Mouse (Mus musculus) forebrain, embryonic 15.5 days (tissue): ENCODE measurements around the gene Kif27. TPM values are rescaled to one million over a fixed set of nuclear protein-coding genes. Genes with fewer than 3 reads are reported as not detected.
A peak's percentile ranks its signal among the peaks of the same experiment; 100 is the strongest.
"Not testable (repeated sequence)": the region's sequence is repeated elsewhere in the genome, so short reads cannot be mapped to it uniquely, and the experiment has no call there.

Experiments
- ATAC-seq: fragments of 200-750 bp; cut with Nextera tagmentation; replicated peaks from 2 replicates; pipeline ENCODE4 v1.8.0; 2017; ENCODE audit warnings: mild to moderate bottlenecking, moderate TSS enrichment, moderate library complexity
- H3K27ac ChIP-seq: fragments of 300-500 bp; sonication (generic); replicated peaks from 2 replicates; pipeline ENCODE4 v1.5.1; 2015; ENCODE audit warnings: mild to moderate bottlenecking, inconsistent platforms
- H3K27me3 ChIP-seq: fragments of 300-500 bp; sonication (generic); 2 replicates; pipeline ENCODE4 v1.6.1; 2015; ENCODE audit warnings: inconsistent platforms
- H3K36me3 ChIP-seq: fragments of 300-500 bp; sonication (generic); 2 replicates; pipeline ENCODE4 v1.6.1; 2015; ENCODE audit warnings: mild to moderate bottlenecking, inconsistent platforms
- H3K4me1 ChIP-seq: fragments of 300-500 bp; sonication (generic); 2 replicates; pipeline ENCODE4 v1.6.1; 2015; ENCODE audit warnings: inconsistent platforms
- H3K4me2 ChIP-seq: fragments of 300-500 bp; sonication (generic); replicated peaks from 2 replicates; pipeline ENCODE4 v1.6.1; 2015; ENCODE audit warnings: mild to moderate bottlenecking, inconsistent platforms
- H3K4me3 ChIP-seq: fragments of 300-500 bp; sonication (generic); 2 replicates; pipeline ENCODE4 v1.5.1; 2015; ENCODE audit warnings: mild to moderate bottlenecking, inconsistent platforms
- H3K9ac ChIP-seq: fragments of 300-500 bp; sonication (generic); replicated peaks from 2 replicates; pipeline ENCODE4 v1.6.1; 2015; ENCODE audit warnings: mild to moderate bottlenecking, inconsistent platforms
- H3K9me3 ChIP-seq: fragments of 300-500 bp; sonication (generic); 2 replicates; pipeline ENCODE4 v1.6.1; 2016; ENCODE audit warnings: inconsistent platforms
- WGBS: fragments of 180-500 bp; shearing (Covaris S2); methylation state at CpG from one replicate; pipeline ENCODE4 v1.1.7; 2015; ENCODE audit warnings: mixed read lengths; 5-methylcytosine and 5-hydroxymethylcytosine counted together
- polyA plus RNA-seq: library from polyadenylated mRNA; unstranded; fragments of >200 nt; fragmentation: Nextera tagmentation; extraction: Ambion mirVana; gene quantifications from 2 replicates; pipeline ENCODE4 v1.2.1, GENCODE M21; 2015

Kif27 gene
- polyA plus RNA-seq, 1 experiment from 2014 or later, result 1.5 TPM

GRCm38 (mm10) chr13:58385547-58385920 lies 26.6 kb upstream of the Kif27 start:
- Histone ChIP-seq H3K36me3 (peaks cover 33% of the 10 kb centered on the region), H3K27me3 (no peaks in the 10 kb centered on the region), H3K9me3 (peaks cover 6% of the 10 kb centered on the region), H3K4me3 (peak overlapping the region; percentile 71), H3K9ac (peak overlapping the region; percentile 69; the same call in 1 of the 2 replicates), H3K4me2 (peak overlapping the region; percentile 88), H3K27ac (0 out of 2 replicates have a peak overlapping the region, but pooled peaks have one; percentile 31), H3K4me1 (peaks cover 13% of the 10 kb centered on the region)
- ATAC-seq, result no peak
- WGBS, result 84% methylated on average over 7 of the region's 7 CpGs

- Histone ChIP-seq H3K27me3 (no peaks in the 10 kb centered on the region), H3K4me2 (peak within 1 kb of the TSS; percentile 88), H3K36me3 (peaks cover 33% of the 10 kb centered on the region), H3K9me3 (peaks cover 12% of the 10 kb centered on the region), H3K9ac (peak within 1 kb of the TSS; percentile 69), H3K27ac (0 out of 2 replicates have a peak within 1 kb of the TSS, but pooled peaks have one; percentile 31), H3K4me3 (peak within 1 kb of the TSS; percentile 71), H3K4me1 (peaks cover 13% of the 10 kb centered on the region)
- WGBS, result 3% methylated on average over 80 of the region's 80 CpGs
- peak; percentile 77 for ATAC-seq
Observed at GRCm38 (mm10) chr13:58384779-58385546, 26.0 kb upstream of the Kif27 start, which contains the start of gene 2210016F16Rik. 2210016F16Rik (minus strand) TSS chr13:58385225.

DNA sequence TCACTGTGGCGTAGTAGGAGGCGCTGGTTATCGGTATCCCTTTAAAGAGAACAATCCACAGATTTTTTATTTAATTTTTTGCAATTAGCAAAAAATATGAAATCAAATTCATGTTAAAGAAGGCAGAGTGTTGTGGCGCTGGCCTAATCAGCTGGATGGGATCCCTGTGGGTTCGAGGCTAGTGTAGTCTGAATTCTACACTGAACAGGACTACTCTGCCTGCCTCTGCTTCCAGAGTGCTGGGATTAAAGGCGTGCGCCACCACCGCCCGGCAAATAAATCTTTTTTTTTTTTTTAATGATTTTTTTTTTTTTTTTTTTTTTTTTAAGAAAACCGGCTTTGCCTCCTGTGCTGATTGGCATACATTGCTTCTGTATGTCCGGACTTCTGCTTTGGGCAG lies 25.4 kb upstream of the Kif27 start:
- WGBS, result 42% methylated on average over 11 of the region's 11 CpGs
- Histone ChIP-seq H3K27ac (no peak overlapping the region), H3K4me2 (peak overlapping the region; percentile 88), H3K4me1 (peaks cover 13% of the 10 kb centered on the region), H3K9me3 (peaks cover 13% of the 10 kb centered on the region), H3K27me3 (no peaks in the 10 kb centered on the region), H3K36me3 (peaks cover 28% of the 10 kb centered on the region), H3K9ac (peak overlapping the region; percentile 69), H3K4me3 (peak overlapping the region; percentile 71)
- peak; percentile 66; the same call in 1 of the 2 replicates for ATAC-seq

GRCm38 (mm10) chr13:58373153-58373470 lies 14.2 kb upstream of the Kif27 start:
- H3K4me3 ChIP-seq, result no peak overlapping the region
- WGBS, result 87% methylated on average over 2 of the region's 2 CpGs
- ATAC-seq, result no peak
- no peak overlapping the region for H3K4me2 ChIP-seq
- no peak overlapping the region for H3K27ac ChIP-seq
- no peaks in the 10 kb centered on the region for H3K36me3 ChIP-seq
- H3K9ac ChIP-seq, result no peak overlapping the region
- H3K27me3 ChIP-seq, result no peaks in the 10 kb centered on the region
- H3K9me3 ChIP-seq, result no peaks in the 10 kb centered on the region
- no peaks in the 10 kb centered on the region for H3K4me1 ChIP-seq

DNA sequence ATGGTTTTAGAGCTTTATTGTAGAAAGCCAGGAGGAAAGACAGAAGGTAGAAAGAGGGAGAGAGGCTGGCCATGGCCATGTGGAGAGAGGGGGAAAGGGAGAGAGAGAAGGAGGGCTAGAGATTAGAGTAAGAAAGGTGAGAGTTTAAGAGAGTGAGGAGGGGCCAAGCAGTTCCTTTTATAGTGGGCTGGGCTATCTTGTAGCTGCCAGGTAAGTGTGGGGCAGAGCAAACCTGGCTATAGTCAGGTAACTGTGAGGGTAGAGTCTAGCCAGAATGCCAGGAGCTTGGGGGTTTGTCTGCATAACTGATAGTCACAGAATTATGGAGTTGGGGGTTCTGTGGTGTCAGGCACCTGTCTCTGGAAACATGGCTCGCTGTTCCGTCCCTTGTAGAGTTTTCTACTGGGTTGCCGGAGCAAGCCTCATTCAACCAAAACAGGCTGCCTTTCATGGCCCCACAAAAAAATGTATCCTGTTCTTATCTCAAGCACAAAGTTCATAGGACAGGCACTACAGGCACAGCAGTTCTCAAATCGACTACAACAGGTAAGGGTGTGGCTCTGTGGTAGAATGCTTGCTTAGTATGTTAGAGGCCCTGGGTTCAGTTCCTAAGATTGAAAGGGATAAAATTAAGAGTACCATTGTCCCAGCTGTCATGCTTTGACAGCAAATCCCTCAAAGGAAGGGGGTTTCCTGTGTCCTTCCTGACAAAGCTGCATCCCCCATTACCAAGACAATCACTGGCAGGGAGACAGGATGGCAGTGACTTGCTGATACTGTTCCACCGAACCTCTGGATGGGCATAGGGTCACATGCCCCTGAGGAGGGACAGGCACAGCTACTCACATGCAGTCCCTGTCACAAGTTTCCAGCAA lies 13.6 kb upstream of the Kif27 start:
- no peak overlapping the region for H3K9ac ChIP-seq
- WGBS, result 83% methylated on average over 5 of the region's 5 CpGs
- ATAC-seq, result no peak
- H3K9me3 ChIP-seq, result no peaks in the 10 kb centered on the region
- no peaks in the 10 kb centered on the region for H3K36me3 ChIP-seq
- no peak overlapping the region for H3K27ac ChIP-seq
- H3K4me1 ChIP-seq, result no peaks in the 10 kb centered on the region
- no peak overlapping the region for H3K4me3 ChIP-seq
- H3K27me3 ChIP-seq, result no peaks in the 10 kb centered on the region
- no peak overlapping the region for H3K4me2 ChIP-seq

DNA sequence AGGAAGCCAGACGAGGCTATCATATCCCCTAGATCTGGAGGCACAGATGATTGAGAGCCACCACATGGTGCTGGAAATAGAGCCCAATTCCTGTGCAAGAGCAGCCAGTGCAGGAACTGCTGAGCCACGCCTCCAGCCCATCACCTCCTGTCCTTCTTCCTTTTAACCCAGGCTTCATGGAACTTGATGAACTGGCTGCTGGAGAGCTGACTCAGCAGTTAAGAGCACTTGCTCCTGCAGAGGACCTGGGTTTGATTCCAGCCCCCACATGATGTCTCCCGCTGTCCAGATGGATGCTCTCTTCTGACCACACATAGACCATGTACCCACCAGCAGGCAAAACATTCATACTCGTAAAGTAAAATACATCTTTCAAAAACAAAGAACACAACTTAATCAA lies 9.9 kb upstream of the Kif27 start:
- H3K9me3 ChIP-seq, result no peaks in the 10 kb centered on the region
- H3K27me3 ChIP-seq, result no peaks in the 10 kb centered on the region
- no peak overlapping the region for H3K4me2 ChIP-seq
- 88% methylated on average over 4 of the region's 4 CpGs for WGBS
- H3K9ac ChIP-seq, result no peak overlapping the region
- H3K36me3 ChIP-seq, result no peaks in the 10 kb centered on the region
- H3K4me3 ChIP-seq, result no peak overlapping the region
- H3K4me1 ChIP-seq, result no peaks in the 10 kb centered on the region
- no peak overlapping the region for H3K27ac ChIP-seq
- ATAC-seq, result no peak

DNA sequence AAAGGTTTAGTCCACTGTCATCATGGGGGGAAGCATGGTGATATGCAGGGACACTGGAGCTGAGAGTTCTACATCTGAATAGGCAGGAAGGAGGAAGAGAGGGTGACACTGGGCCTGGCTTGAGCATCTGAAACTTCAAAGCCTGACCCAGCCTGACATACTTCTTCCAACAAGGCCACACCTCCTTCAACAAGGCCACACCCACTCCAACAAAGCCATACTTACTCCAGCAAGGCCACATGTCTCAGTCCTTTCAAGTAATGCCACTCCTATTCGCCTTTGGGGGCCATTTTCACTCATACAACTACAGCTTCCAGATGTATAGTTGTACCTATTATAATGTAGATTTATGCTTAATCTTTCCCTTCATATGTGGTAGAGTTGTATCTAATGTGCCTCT lies 8.7 kb upstream of the Kif27 start:
- Histone ChIP-seq H3K4me1 (no peaks in the 10 kb centered on the region), H3K27ac (no peak overlapping the region), H3K9ac (no peak overlapping the region), H3K4me2 (no peak overlapping the region), H3K9me3 (no peaks in the 10 kb centered on the region), H3K36me3 (no peaks in the 10 kb centered on the region), H3K27me3 (no peaks in the 10 kb centered on the region), H3K4me3 (no peak overlapping the region)
- 77% methylated on average over 1 of the region's 1 CpGs for WGBS
- ATAC-seq, result no peak

DNA sequence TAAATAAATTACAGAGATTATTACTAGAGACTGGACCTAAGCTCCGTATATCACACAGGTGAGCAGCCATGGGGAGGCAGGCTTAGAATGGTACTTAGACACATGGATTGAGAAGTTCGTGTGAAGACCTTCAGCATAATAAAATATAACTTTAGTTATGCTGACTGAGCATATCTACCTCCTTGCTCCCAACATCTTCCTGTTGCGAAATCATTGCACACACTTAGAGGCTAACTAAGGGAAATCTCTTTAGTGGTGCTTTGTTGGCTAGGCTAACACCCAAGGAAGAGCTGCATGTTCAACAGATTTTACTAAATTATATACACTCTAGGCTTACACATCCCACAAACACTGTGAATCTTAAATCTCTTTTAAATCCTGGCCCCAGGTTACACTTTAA lies 7.5 kb upstream of the Kif27 start:
- Histone ChIP-seq H3K4me2 (no peak overlapping the region), H3K27ac (no peak overlapping the region), H3K9ac (no peak overlapping the region), H3K27me3 (no peaks in the 10 kb centered on the region), H3K4me3 (no peak overlapping the region), H3K9me3 (no peaks in the 10 kb centered on the region), H3K36me3 (no peaks in the 10 kb centered on the region), H3K4me1 (no peaks in the 10 kb centered on the region)
- WGBS, result 90% methylated on average over 3 of the region's 3 CpGs
- no peak for ATAC-seq

GRCm38 (mm10) chr13:58365179-58365578 lies 6.3 kb upstream of the Kif27 start:
- WGBS, result 84% methylated on average over 8 of the region's 8 CpGs
- not testable (repeated sequence) for H3K4me3 ChIP-seq, H3K4me2 ChIP-seq, H3K27me3 ChIP-seq, H3K9ac ChIP-seq, H3K9me3 ChIP-seq, H3K27ac ChIP-seq, H3K4me1 ChIP-seq, H3K36me3 ChIP-seq, ATAC-seq

- Histone ChIP-seq H3K4me2 (no peak overlapping the region), H3K9me3 (no peaks in the 10 kb centered on the region), H3K4me3 (no peak overlapping the region), H3K36me3 (no peaks in the 10 kb centered on the region), H3K27me3 (no peaks in the 10 kb centered on the region), H3K27ac (no peak overlapping the region), H3K4me1 (no peaks in the 10 kb centered on the region), H3K9ac (no peak overlapping the region)
- WGBS, result 84% methylated on average over 8 of the region's 8 CpGs
- ATAC-seq, result no peak
Observed at GRCm38 (mm10) chr13:58364353-58365175, 5.6 kb upstream of the Kif27 start.

DNA sequence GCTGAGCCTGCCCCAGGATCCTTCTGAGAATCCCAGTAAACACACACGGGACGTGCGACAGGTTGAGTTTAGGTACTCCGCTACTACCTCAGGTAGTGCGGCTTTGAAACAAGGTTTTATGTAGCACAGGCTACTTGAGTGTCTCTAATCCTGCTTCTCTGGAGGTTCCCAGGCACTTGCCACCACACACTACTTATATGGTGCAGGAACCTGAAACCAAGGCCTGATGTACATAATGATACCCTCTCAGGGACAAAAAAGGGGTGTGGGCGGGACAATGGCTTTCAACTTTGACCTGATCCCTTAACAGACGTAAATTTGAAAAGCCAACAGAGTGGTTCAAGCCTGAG lies 357 bp upstream of the Kif27 start:
- 4% methylated on average over 7 of the region's 7 CpGs for WGBS
- Histone ChIP-seq H3K9ac (no peak overlapping the region), H3K4me1 (peaks cover 8% of the 10 kb centered on the region), H3K4me3 (peak overlapping the region; percentile 82), H3K27ac (peak overlapping the region; percentile 5; the same call in 1 of the 2 replicates), H3K4me2 (peak overlapping the region; percentile 98), H3K9me3 (no peaks in the 10 kb centered on the region), H3K27me3 (no peaks in the 10 kb centered on the region), H3K36me3 (no peaks in the 10 kb centered on the region)
- ATAC-seq, result no peak; the same call in 1 of the 2 replicates

DNA sequence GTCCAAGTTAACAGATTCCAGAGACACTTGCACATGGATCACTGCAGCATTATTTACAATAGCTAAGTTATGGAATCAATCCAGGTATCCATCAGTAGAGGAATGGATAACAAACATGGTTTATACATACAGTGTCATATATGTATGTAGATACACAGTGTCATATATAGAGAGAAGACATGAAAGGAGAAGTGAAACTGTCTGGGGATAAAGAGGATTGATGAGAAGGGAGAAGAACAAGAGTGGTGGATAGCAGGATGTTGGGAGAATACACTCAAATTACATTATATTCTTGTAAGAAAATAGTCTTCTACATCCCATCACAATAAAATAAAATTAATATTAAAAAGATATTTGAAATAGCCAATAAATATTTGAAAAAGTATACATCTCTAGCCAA lies 5.9 kb downstream of the Kif27 start:
- Histone ChIP-seq H3K36me3 (no peaks in the 10 kb centered on the region), H3K9ac (no peak overlapping the region), H3K4me3 (no peak overlapping the region), H3K4me1 (0 out of 2 replicates have a peak, but pooled peaks cover under 1% of the 10 kb centered on the region), H3K27me3 (no peaks in the 10 kb centered on the region), H3K9me3 (no peaks in the 10 kb centered on the region), H3K27ac (no peak overlapping the region), H3K4me2 (no peak overlapping the region)
- ATAC-seq, result no peak
